Mouse (Mus musculus) thymus, postnatal 4 days (tissue): ENCODE results near the gene Elovl3.
"Not testable (repeated sequence)": the region's sequence is repeated elsewhere in the genome, so short reads cannot be mapped to it uniquely, and the experiment has no call there.

Experiments used
- DNase-seq: peaks from one replicate; pipeline ENCODE4 v3.0.0; 2021

Gene Elovl3

DNA sequence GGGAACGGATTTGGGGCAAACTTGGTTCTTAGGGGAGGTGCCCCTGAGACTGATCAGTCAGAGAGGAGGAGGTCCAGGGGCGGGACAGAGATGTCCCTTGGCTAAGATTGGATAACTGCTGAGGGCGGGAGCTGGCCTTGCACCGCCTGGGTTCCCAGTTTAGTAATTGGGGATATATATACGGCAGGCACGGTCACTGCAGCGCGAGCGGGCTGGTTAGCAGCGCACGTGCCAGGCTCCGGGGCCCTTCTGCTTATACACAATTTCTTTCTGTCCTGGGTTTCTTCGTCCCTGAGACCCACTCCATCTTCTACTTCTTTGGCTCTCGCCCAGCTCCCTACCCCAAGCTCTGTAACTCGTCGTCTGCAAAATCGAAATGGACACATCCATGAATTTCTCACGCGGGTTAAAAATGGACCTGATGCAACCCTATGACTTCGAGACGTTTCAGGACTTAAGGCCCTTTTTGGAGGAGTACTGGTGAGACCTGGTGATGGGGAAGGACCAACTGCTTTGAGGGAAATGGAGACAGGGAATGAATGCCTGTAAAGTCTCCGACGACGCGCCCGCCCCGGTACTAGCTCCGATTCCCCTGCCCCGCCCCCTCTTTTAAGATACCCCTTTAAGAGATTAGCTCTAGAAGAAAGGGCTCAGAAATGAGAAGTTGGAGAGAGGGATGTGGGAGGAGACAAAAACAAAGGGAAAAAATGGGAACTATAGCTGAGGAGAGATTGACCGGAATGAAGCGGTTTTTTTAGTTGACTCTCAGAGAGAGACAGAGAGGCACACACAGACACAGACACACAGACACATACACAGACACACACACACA is at the start of gene Elovl3:
Gene Elovl3 (plus strand): TSS at position 204 of the 832 bp plus-strand sequence.
- DNase-seq, result no peak

DNA sequence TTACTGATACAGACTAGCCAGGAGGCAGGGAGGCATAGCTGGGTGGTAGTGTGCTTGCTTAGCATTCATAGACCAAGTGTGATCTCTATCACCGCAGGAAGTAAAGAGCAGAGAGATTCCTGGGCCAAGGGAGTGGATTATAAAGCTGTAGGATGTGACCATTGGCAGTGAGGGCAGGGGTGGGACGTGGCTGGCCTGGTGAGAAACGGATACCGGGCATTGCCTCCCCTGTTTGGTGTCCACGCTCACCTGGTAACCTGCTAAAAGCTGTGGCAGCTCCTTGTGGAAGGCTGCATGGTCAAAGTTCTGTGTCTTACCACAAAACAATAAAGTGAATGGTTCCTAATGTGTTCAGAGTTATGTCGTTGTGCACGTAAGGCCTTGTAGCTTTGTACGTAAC is 46.5 kb upstream of the Elovl3 start:
- no peak for DNase-seq

DNA sequence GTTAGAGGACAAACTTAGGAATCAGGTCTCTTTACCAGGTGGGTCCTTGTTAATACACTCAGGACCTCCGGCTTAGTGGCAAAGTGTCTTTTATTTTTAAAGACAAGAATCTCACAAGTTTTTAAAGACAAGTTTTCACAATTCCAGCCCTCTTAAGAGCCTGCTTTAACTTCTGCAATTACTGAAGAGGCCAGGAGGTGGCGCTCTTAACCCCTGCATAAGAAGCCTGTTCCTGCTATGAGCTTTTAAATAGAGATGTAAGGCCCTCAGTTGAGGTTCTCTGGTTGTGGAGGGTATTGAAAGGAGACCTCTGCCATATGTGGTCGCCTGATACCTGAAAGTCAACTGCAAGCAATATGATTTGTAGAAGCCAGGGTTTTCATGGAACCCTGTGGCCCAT is 45.4 kb upstream of the Elovl3 start:
- DNase-seq, result peak; percentile 73

DNA sequence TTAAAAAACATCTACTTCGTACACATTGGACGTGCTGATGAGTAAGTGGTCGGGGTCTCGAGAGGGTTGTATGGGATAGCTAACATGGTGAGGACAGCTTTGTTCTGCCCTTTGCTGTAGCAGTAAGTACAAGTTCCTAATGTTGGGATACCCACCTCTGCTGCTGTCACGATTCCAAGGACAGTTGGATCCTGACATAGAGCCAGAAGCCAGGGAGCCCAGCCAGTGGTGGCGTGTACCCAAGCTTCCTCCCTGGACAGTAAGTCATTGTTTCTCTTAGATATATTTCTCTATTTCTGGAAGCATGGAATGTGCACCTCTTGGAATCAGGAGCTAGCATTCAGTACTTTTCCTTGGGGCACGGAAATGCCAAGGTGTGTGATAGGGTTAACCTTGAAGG is 43.8 kb upstream of the Elovl3 start:
- no peak for DNase-seq

DNA sequence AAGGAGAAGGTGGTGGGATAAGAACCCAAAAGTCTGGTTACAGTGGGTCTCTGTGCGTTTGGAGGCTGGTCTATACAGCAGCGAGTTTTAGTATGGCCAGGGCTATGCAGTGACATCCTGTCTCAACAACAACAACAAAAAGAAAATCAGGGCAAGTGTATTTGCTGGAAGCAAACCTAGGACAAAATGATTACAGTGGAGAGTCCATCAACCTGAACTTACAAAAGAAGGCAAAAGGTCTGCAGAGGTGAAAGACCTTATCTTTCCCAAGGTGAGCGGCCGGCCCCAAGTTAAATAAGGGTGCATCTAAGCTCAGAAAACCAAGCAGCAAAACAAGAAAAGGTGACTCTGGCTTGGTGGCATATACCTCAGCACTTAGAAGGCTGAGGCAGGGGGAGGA is 40.1 kb upstream of the Elovl3 start:
- no peak for DNase-seq

DNA sequence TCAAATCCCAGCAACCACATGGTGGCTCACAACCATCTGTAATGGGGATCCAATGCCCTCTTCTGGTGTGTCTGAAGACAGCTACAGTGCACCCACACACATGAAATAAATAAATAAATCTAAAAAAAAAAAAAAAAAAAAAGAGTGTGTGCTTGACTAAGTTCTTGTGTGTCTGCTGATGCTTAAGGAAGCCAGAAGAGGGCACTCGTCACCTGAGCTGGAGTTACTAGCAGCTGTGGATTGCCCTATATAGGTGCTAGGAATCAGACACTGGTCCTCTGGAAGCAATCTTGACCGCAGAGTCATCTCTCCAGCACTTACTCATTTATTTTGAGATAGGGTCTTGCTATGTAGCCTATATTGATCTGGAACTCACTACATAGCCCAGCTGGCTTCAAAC is 37.6 kb upstream of the Elovl3 start:
- no peak for DNase-seq

DNA sequence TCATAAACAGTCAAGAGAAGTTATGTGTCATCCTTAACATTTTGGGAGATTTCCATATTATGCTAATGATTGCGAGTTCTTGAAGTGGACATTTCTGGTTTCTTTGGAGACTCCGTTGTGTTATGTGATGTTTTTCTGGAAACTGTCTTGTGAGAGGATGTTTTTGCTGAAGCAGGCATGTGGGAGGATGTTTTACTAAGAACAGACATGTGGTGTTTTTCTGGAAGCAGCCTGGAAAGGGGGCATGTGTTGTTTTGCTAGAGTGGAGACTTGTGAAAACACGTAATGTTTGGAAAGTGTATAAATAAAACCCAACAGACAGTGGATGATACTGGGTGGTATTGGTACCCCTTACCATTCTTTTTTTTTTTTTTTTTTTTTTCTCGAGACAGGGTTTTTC is 36.4 kb upstream of the Elovl3 start:
- DNase-seq, result no peak

DNA sequence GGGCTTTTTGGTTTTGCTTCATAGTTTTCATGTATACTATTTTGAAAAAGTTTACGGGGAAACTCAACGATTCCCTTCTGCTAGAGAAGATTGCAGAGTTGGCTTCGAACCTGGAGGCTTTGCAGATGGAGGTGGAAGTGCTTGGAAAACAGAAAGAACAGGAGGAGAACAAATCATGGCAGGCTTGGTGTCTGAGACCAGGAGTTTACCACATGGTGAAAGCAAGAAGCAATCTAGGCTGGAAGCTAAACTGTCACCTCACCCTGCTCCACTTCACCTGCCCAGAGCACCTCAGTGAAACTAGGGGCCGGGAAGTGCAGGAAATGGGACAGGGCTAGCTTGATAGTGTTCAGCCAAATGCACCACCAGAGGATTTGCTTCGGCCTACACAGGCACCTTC is 35.3 kb upstream of the Elovl3 start:
- DNase-seq, result no peak

DNA sequence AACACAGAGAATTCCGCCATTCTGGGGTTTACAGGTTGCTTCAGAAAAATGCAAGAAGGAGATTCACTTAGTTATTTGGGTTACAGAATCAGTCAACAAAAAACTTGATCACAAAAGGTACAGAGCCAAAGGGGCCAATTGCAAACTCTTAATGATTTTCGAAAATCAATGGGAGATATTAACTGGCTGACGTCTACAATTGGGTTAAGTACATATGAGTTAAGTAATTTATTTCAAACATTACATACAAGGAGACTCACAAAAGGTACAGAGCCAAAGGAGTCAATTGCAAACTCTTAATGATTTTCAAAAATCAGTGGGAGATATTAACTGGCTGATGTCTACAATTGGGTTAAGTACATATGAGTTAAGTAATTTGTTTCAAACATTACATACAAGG is 32.1 kb upstream of the Elovl3 start:
- DNase-seq, result no peak

DNA sequence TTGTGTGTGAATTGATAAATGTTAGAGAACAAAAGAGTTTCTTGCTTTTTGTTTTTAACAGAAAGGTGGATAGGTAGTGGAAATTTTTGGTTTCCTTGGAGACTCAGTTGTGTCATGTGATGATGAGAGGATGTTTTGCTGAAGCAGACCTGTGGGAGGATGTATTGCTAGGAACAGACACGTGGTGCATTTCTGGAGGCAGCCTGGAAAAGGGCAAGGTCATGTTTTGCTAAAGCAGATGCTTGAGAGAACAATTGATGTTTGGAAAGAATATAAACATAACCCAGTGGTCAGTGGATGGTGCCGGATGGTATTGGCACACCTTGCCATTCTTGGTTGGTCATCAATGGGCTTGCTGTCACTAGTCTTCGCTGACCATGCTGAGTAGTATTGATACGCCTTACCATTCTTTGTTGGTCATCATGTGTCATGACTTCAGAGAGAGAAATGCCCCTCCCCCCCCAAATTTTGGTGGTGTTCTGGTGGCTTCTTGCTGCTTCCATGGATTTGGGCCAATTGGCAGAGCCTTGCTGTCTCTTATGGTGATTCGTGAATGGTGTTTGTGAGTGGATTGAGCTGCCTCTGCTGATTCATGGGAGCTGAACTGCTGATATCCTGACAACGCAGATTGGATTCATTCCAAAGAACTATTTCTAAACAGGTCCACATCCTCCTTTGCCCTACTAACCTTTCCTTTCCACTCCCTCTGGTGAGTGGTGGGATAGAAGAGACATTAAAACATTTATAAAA is 28.1 kb upstream of the Elovl3 start:
- DNase-seq, result no peak

DNA sequence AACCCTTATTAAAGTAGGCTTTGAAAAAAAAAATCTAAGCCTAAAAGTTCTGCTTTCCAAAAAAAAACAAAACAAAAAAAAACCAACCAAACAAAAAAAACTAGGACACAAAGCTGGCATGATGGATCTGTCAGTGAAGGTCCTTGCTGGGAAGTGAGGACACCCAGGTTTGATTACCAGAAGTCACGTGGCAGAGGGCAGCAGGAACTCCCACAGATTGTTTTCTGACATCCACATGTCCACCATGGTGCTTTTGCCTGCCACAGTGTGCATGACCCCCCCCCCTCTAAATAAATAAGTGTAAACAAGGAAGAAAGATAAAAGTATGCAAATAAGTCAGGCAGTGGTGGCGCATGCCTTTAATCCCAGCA is 27.5 kb upstream of the Elovl3 start:
- DNase-seq, result no peak

DNA sequence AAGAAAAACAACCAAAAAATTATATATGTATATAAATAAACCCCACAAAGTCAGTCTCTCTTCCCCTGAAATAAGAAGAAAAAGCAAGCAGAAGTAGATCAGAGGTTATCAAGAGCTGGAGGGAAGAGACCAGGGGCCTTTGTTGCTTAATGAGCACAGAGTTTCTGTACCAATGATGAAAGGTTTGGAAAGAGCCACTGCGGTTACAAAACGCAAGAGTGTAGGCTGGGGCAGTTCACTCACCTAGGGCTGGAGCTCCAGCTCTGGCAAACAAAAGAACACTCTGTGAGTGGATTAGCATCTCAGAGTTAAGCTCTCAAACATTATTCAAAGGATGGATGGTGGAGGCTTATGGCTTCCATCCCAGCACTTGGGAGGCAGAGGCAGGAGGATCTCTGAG is 21.5 kb upstream of the Elovl3 start:
- no peak for DNase-seq

DNA sequence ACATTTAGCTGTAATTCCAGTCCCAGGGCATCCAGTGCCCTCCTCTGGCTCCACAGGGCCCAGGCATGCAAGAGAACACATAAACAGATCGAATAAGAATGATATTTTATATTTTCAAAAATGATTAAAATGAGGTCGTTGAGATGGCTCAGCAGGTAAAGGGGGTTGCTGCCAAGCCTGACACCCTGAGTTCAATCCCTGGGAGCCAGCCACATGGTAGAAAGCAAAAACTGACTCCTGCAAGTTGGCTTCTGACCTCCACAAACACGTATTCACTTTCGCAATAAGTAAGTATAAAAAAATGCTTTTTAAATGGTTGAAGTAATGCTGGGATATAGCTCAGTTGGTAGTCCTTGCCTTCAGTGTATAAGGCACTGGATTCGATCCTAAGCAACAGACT is 20.9 kb upstream of the Elovl3 start:
- no peak for DNase-seq

DNA sequence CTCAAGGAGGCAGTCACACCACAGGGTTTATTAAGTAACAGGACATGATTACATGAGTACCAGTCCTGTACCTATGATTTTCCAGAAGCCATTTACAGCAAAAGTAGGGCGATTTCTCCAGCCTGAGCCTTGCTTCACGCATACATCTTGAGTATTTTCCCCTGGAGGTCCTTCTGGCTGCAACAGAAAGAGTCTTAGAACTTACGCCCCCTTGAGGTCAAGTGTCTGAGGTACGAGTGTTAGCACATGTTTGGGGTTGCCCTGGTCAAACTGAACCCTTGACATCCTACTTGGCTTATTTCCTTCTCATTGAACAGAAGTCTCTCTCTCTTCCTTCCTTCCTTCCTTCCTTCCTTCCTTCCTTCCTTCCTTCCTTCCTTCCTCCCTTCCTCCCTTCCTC is 17.1 kb upstream of the Elovl3 start:
- DNase-seq, result no peak

DNA sequence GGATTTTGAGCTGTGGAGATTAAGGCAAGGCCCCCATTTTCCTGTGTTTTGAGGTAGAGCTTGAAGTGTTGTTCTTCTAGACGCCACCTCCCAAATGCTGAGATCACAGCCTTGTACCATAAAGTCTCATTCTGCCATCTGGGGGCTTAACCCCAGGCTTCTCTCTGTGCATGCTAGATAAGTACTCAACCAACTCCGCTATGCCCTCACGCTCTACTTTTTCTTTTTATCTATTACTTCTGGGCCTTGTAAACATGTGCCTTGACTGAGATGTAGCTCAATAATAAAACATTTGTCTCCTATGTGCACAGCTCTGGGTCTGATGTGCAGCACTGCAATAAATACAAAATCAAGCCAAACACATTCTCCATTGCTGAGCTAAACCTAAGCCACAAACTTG is 12.2 kb upstream of the Elovl3 start:
- no peak for DNase-seq

DNA sequence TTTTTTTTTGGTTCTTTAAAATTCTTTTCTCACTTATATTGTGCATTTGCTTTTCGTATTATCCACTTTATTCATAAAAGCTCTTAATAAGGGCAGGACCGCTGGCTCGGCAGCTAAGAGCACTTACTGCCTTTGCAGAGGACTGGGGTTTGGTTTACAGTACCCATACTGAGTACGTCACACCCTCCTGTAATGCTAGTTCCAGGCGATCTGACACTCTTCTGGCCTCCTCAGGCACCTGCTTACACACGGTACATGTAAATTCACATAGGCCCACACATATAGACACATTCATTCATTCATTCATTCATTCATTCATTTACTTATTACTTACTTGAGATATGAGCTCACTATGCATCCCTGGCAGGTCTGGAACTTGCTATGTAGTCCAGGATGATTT is 10.8 kb upstream of the Elovl3 start:
- DNase-seq, result no peak

DNA sequence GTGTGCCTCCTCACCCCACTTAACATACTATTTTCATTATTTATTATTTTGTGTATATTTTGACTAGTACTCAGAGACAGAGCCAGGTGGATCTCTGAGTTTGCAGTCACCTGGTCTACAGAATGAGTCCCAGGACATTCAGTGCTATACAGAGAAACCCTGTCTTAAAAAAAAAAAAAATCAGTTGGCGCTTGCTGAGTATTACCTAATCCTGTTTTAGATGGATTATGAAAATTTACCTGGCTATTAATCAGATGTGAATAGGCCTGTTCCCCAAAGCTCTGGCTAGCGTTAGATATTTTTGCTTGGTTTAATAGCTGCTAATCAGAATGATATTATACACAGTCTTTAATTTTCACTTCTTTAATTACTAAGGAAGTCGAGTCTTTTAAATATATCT is 7.8 kb upstream of the Elovl3 start:
- DNase-seq, result no peak

DNA sequence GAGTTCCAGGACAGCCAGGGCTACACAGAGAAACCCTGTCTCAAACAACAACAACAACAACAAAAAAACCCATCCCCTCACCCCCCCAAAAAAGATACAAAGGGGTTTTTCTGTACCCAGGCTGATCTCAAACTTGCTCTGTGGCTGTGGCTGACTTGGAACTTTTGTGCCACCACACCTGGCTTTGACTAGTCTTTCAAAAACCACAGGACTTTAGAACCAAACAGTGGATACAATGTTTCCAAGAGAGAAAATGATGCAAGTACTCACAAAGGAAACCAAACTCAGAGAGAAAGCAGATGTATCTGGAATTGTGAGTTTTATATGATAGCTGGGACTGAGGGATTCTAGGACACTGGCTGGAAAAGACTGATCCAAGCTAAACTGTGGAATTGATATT is 7.0 kb upstream of the Elovl3 start:
- no peak for DNase-seq

DNA sequence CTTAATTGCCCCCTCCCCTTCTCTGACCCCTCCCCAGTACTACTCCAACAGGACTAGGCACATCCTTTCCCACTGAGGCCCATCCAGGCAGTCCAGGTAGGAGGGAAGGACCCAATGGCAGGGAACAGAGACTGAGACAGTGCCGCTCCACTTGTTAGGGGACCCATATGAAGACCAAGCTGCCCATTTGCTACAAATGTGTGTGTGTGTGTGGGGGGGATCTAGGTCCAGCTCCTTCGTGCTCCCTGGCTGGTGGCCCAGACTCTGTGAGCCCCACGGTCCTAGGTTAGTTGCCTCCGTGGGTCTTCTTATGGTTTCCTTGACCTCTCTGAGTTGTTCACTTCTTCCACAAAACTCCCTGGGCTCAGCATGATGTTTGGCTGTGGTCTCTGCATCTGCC is 5.4 kb upstream of the Elovl3 start:
- no peak for DNase-seq

DNA sequence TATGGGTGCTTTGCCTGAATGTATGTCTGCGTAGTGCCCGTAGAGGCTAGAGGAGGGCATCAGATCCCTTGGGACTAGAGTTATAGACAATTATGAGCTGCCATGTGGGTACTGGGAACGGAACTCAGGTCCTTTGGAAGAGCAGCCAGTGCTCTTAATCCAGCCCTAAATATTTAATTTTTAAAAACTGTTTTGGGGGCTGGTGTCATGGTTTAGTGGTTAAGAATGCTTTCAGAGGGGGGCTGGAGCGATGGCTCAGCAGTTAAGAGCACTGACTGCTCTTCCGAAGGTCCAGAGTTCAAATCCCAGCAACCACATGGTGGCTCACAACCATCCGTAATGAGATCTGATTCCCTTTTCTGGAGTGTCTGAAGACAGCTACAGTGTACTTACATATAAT is 2.0 kb upstream of the Elovl3 start:
- DNase-seq, result not testable (repeated sequence)

DNA sequence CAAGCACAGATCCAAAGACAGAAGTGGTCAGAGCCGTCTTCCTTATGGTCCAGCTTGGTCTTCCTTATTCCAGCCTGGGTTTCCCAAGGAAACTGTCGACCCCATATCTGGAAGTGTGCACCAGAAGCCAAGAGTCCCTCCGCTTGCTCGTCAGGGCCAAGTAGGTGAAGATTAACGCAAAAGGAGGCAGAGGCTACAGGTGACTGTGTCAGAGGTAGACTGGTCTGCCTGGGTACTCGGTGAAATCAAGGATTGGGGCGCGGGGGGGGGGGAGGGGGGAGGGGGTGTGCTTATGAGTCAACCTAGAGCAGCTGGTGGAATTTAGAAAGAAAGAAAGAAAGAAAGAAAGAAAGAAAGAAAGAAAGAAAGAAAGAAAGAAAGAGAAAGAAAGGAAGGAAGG is 414 bp upstream of the Elovl3 start:
- no peak for DNase-seq

DNA sequence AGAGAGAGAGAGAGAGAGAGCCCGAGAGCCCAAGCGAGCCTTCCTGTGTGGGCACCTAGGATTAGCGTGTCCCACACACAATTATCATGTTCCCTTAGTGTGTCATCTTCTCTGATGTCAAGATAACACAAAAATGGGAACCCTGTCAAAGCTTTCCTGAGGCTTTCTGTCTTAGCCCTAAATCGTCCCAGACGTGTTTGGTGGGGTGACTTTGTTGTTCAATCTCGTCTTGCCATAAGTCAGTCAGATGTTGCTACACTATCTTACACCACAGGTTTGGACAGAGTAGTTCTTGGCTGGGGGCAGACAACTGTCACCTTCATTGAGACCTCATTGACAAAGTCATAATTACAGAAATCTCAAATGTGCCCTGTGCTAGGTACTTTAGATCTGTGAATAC is 880 bp downstream of the Elovl3 start:
- DNase-seq, result no peak

DNA sequence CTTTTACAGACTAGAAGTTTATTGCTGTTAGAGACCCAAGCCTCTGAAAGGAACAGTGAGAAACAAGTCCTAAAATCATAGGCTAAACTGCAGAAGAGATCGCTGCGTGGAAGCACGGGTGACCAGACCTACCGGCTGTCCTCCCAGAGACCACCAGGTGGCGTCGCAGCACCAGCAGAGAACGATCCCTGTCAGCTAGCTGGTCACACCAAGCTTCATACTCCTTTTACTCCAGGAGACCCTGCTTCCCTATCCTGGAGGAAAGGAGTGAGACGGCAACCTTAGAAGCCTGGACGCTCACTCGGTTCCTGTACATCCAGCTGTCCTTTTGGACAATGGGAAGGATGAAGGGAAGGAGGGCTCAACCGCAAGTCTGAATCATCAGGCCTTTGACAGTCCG is 3.6 kb downstream of the Elovl3 start:
- peak; percentile 95 for DNase-seq

DNA sequence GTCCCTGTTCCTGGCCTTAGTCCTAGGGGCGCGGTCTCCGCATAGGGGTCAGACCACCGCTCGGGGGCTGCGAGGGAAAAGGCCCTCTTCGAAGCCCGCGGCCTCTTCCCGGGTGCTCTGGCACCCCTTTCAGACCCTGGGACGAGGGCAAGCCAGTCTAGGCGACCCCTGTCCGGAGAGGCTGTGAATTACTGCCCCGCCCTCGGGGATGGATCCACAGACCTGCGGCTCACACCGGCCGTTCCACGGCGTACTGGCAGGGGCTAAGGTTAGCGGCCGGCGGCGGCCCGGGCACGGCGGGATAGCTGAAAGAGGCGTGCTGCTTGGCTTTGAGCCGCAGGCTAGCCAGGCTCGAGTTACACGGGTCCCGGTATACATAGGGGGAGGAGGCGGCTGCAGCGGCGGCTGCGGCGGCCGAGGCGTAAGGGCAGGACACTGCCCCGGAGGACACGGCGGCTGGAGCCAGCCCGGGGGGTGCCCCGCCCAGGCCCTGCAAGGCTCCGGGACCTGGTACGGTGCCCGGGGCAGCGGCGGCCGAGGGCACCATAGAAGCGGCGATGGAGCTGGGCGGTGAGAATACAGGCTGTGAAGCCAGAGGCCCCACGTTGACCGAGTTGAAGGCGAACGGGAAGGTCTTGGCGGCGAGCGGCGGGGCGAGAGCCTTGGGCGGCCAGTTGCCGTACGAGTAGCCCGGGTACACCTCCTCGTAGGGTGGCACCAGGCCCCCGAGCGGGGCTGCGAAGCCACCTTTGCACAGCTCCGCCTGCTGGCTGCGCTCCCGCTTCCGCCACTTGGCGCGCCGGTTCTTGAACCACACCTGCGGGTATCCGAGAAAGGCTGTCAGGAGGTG is 4.3 kb downstream of the Elovl3 start:
- DNase-seq, result peak; percentile 94
